Mouse (Mus musculus): ENCODE measurements around the gene Dtymk. TPM values are rescaled to one million over a fixed set of nuclear protein-coding genes. Genes with fewer than 3 reads are reported as not detected.

The Dtymk gene
- polyA plus RNA-seq, 1 experiment from 2014 or later = 199 TPM

DNA sequence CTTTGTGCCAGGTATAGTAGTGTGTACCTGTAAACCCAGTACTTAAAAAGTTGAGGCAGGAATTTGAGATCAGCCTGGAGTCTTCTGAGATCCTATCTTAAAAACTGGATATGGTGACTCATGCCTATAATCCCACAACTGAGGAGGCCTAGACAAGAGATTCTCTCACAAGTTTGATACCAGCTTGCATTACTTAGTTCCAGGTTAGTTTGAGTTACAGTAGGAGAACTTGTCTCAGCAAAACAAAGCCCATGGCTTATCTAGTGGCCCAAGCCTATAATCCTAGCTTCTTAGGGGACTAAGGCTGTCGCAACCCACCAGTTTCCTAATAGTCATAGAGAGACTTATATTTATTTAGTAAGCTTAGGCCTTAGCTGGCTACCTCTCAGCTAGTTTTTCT, 41.7 kb downstream of the Dtymk start:
- ATAC-seq = no peak
- peaks cover 84% of the 10 kb centered on the region for H3K4me1 ChIP-seq
- 100% methylated on average over 1 of the region's 1 CpGs for WGBS (ENCODE audit: insufficient replicate concordance)

DNA sequence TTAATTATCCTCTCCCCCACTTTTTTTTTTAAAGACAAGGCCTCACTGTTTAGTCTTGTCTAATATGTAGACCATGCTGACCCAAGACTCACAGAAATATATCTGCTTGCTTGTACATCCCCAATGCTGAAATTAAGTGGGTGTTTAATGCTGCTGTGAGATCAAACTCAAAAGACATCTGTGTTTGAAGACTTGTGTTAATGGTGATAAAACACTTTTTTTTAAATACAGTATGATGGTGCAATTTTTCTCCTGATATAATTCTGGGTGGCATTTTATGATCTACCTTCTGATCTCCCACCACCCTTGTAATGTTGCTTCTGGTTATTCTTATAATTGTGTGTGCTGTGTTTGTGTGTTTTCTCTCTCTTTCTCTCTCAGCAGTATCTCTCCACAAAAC, 45.6 kb downstream of the Dtymk start:
- ATAC-seq = peak; percentile 16; the same call in 1 of the 2 replicates
- no peaks in the 10 kb centered on the region for H3K9me3 ChIP-seq (replicated peaks)

More for the DNA sequence above, 41.7 kb downstream of the Dtymk start:
- H3K36me3 ChIP-seq = peaks cover 17% of the 10 kb centered on the region
- H3K9me3 ChIP-seq (replicated peaks) = no peaks in the 10 kb centered on the region
- H3K27ac ChIP-seq = 0 out of 2 replicates have a peak overlapping the region, but pooled peaks have one; percentile 0
- H3K4me3 ChIP-seq = no peak overlapping the region
- no peaks in the 10 kb centered on the region for H3K27me3 ChIP-seq (replicated peaks)
- no peak overlapping the region for H3K4me2 ChIP-seq
- no peak overlapping the region for H3K9ac ChIP-seq

DNA sequence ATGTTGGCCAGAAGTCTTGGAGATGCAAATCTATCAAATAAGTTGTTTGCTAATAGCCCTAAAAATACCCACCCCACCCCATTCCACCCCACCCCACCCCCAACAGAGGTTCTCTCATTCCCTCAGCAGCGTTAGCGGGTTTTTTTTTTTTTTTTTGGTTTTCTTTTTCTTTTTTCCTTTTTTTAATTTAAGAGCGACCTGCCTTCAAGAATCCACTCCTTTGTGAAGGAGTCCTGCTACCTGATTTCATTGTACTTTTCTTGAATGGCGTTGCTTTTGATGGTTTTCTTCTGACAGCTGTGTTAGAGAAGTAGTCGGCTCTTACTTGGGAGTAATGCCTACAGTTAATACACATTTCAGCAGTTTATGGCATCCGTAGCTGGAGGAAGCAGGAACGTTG, 46.1 kb downstream of the Dtymk start:
- Histone ChIP-seq H3K4me3 (peak overlapping the region; percentile 91), H3K4me2 (peak overlapping the region; percentile 98), H3K4me1 (peaks cover 67% of the 10 kb centered on the region), H3K9ac (peak overlapping the region; percentile 93), H3K9me3 (replicated peaks) (no peaks in the 10 kb centered on the region), H3K27ac (peak overlapping the region; percentile 94), H3K36me3 (peaks cover 5% of the 10 kb centered on the region), H3K27me3 (replicated peaks) (no peaks in the 10 kb centered on the region)
- ATAC-seq = no peak
- WGBS (ENCODE audit: insufficient replicate concordance) = 25% methylated on average over 7 of the region's 7 CpGs

More for the DNA sequence above, 45.6 kb downstream of the Dtymk start:
- peak overlapping the region; percentile 98 for H3K4me2 ChIP-seq
- peaks cover 10% of the 10 kb centered on the region for H3K36me3 ChIP-seq
- no peaks in the 10 kb centered on the region for H3K27me3 ChIP-seq (replicated peaks)
- H3K4me3 ChIP-seq = peak overlapping the region; percentile 91
- H3K27ac ChIP-seq = peak overlapping the region; percentile 94
- H3K9ac ChIP-seq = peak overlapping the region; percentile 93
- peaks cover 67% of the 10 kb centered on the region for H3K4me1 ChIP-seq

DNA sequence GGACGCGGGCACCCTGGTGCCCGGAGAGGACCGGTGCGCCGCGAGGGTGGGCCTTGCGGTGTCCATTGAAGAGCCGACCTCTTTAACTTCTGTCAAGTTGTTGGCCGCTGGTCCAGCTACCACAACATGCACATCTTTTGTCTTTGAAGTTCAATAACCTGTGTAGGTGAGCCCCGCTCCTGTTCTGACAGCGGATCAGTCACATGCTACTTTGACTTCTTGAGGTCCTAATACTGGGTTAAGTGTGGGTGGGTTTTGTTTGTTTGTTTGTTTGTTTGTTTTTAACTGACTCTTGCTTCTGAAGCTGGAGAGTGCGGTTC, 46.5 kb downstream of the Dtymk start:
- Histone ChIP-seq H3K27me3 (replicated peaks) (no peaks in the 10 kb centered on the region), H3K36me3 (peaks cover 5% of the 10 kb centered on the region), H3K4me2 (peak overlapping the region; percentile 98), H3K9me3 (replicated peaks) (no peaks in the 10 kb centered on the region), H3K4me1 (peaks cover 65% of the 10 kb centered on the region), H3K27ac (peak overlapping the region; percentile 94), H3K9ac (peak overlapping the region; percentile 93), H3K4me3 (peak overlapping the region; percentile 91)
- no peak for ATAC-seq
- under 1% methylated on average over 13 of the region's 13 CpGs for WGBS (ENCODE audit: insufficient replicate concordance)

DNA sequence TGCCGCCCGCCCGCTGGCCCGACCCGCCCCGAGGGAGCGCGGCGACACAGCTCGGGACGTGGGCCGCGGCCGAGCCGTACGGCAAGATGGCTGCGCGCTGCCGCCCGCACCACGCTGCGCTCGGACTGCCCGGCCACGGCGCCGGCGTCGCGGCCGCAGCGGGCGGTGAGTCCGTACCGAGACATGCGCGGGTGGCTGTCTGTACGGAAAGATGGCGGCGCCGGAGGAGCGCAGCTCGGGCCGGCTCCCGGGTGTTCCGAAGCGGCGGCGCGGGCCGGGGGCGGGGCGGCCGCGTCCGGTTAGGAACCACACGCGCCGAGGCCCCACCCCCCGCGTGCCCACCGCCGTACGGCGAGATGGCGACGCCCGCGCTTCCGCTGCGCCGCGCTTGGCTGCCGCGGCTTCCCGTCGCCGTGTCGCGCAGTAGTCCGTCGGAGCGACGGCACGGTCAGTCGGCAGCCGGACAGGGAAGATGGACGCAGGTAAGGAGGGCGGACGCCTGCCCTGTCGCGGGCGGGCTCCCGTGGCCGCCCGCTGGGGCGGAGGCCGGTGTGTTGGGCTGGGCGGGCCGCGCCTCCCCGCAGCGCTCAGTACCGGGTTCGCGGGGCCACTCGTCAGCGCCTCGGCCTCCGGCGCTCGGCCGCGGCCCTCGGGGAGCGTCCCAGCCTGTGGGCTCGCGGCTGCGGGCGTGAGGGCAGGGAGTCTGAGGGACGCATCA, 47.0 kb downstream of the Dtymk start, which contains the start of gene Thap4:
Gene Thap4, minus strand, starts transcription at position 292 of the 718 bp plus-strand sequence.
- Histone ChIP-seq H3K9me3 (replicated peaks) (no peaks in the 10 kb centered on the region), H3K27ac (peak within 1 kb of the TSS; percentile 94), H3K27me3 (replicated peaks) (no peaks in the 10 kb centered on the region), H3K9ac (peak within 1 kb of the TSS; percentile 93), H3K4me2 (peak within 1 kb of the TSS; percentile 98), H3K4me1 (peaks cover 60% of the 10 kb centered on the region), H3K36me3 (peaks cover 10% of the 10 kb centered on the region), H3K4me3 (peak within 1 kb of the TSS; percentile 91)
- 1% methylated on average over 97 of the region's 121 CpGs for WGBS (ENCODE audit: insufficient replicate concordance)
- ATAC-seq = peak; percentile 85

DNA sequence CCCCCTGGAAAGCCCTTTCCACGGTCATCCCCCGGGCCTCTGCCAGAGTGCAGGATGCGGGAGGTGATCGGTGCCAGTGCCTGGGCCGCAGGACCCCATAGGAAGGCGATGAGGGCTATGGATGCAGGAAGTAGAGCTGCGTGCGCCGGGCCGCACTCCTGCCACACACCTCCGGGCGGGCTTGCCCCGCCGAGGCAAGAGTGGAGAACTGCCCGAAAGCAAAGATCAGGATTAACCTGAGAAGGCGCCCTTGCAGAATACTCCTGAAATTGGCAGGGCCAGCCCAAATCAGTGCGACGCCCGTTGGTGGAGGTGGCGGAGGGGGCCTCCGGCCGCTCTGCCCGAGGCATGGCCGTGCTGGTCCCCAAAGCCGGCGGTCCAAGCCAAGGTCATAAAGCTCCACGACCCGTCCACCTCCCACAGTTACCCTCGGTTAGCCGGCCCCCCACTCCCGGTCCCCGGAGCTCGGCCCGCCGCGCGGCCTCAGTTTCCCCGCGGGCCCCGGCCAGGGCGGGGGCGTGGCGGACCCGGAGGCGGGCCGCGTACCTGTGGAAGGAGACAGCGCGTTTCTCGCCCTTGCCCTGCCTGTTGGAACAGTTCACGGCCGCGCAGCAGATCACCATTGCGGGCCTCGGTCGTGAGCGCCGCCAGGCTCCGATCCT, 47.7 kb downstream of the Dtymk start:
- Histone ChIP-seq H3K36me3 (peaks cover 17% of the 10 kb centered on the region), H3K9ac (peak overlapping the region; percentile 93), H3K9me3 (replicated peaks) (no peaks in the 10 kb centered on the region), H3K4me3 (peak overlapping the region; percentile 91), H3K4me2 (peak overlapping the region; percentile 98), H3K27me3 (replicated peaks) (no peaks in the 10 kb centered on the region), H3K4me1 (peaks cover 53% of the 10 kb centered on the region), H3K27ac (peak overlapping the region; percentile 94)
- peak; percentile 50 for ATAC-seq
- WGBS (ENCODE audit: insufficient replicate concordance) = under 1% methylated on average over 59 of the region's 59 CpGs

DNA sequence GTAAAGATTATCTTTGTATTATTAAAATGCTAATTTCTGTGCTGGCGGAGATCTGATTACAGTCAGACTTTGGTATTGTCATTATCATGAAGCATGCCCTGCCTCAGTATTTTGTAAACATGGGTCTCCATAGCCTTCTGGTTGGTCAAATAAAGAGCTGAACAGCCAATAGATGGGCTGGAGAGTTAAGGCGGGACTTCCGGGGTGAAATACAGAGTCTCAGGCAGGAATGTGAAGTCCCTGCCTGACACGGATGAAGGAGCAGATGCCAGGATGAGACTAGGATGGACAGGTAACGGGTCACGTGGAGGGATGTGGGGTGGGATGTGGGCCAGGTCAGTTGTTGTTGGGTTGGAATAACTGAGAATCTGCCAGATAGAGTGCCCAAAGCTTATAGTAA, 50.4 kb downstream of the Dtymk start, which contains the start of gene Atg4b:
Gene Atg4b, plus strand, starts transcription at position 211 of the 400 bp plus-strand sequence.
- Histone ChIP-seq H3K36me3 (peaks cover 26% of the 10 kb centered on the region), H3K4me3 (no peak within 1 kb of the TSS), H3K27ac (no peak within 1 kb of the TSS), H3K9ac (no peak within 1 kb of the TSS), H3K27me3 (replicated peaks) (no peaks in the 10 kb centered on the region), H3K9me3 (replicated peaks) (no peaks in the 10 kb centered on the region), H3K4me1 (peaks cover 36% of the 10 kb centered on the region), H3K4me2 (no peak within 1 kb of the TSS)
- WGBS (ENCODE audit: insufficient replicate concordance) = 77% methylated on average over 6 of the region's 6 CpGs
- no peak for ATAC-seq

DNA sequence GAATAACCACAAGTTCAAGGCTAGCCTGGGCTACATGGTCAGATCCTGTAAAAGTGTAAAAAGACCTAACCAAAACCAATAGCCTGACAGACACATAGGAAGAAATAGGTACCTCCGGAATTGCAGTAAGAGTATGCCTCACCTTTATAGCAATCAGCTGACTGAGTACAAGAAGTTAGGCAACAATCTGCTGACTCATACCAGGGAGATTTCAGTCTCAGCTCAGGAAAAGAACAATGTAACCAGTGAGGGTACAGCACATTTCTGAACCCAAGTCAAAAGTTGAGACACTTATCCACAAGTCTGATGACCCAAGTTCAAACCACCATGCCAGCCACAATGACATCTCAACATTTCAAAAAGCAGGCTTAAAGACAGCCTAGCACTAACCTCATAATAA, 53.2 kb downstream of the Dtymk start:
- ATAC-seq = no peak
- Histone ChIP-seq H3K9ac (no peak overlapping the region), H3K36me3 (peaks cover 41% of the 10 kb centered on the region), H3K4me3 (no peak overlapping the region), H3K27me3 (replicated peaks) (no peaks in the 10 kb centered on the region), H3K4me2 (no peak overlapping the region), H3K4me1 (peaks cover 21% of the 10 kb centered on the region), H3K9me3 (replicated peaks) (no peaks in the 10 kb centered on the region), H3K27ac (no peak overlapping the region)
- WGBS (ENCODE audit: insufficient replicate concordance) = 100% methylated on average over 1 of the region's 1 CpGs

DNA sequence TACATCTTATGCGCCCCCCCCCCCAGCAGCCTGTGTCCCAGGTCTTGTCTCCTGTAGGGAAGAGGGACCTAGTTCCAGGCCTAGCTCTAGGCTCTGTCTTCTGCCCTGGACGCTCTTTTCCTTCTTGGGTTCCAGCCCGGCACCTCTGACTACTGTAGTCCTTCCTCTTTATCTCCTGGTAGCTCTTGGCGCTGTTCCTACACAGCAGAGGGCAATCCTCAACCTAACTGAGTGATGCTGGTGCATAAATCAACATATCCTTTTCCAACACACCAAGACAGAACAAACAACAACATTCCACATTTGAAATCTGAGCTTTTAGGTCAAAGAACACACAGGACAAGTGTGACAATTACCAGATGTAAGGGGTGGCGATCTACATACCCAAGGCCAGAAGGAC, 55.6 kb downstream of the Dtymk start:
- H3K27me3 ChIP-seq (replicated peaks) = no peaks in the 10 kb centered on the region
- peaks cover 42% of the 10 kb centered on the region for H3K36me3 ChIP-seq
- ATAC-seq = no peak
- WGBS (ENCODE audit: insufficient replicate concordance) = 75% methylated on average over 5 of the region's 5 CpGs
- no peak overlapping the region for H3K9ac ChIP-seq
- H3K27ac ChIP-seq = no peak overlapping the region
- H3K4me2 ChIP-seq = no peak overlapping the region
- H3K4me3 ChIP-seq = no peak overlapping the region
- no peaks in the 10 kb centered on the region for H3K9me3 ChIP-seq (replicated peaks)
- H3K4me1 ChIP-seq = peaks cover 27% of the 10 kb centered on the region

DNA sequence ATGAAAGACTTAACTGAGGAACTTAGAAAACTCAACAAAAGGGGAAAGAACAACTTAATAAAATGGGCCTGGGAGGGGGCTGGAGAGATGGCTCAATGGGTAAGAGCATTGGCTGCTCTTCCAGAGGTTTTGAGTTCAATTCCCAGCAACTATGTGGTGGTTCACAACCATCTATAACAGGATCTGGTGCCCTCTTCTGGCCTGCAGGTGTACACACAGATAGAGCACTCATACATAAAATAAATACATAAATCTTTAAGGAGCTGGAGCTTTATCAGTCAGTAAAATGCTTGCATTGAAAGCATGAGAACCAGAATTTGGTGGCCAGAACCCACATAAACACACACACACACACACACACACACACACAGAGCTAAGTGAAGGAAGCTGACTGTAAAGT, 58.8 kb downstream of the Dtymk start:
- no peak overlapping the region for H3K27ac ChIP-seq
- H3K9ac ChIP-seq = no peak overlapping the region
- ATAC-seq = no peak
- H3K27me3 ChIP-seq (replicated peaks) = no peaks in the 10 kb centered on the region
- H3K36me3 ChIP-seq = peaks cover 20% of the 10 kb centered on the region
- peaks cover 25% of the 10 kb centered on the region for H3K4me1 ChIP-seq
- no peak overlapping the region for H3K4me3 ChIP-seq
- no peak overlapping the region for H3K4me2 ChIP-seq
- no peaks in the 10 kb centered on the region for H3K9me3 ChIP-seq (replicated peaks)

Measured in liver, embryonic 12.5 days (tissue).